Mouse (Mus musculus) lung, postnatal 0 days (tissue): Measurements from ENCODE around the gene Ttl. TPM values are rescaled to one million over a fixed set of nuclear protein-coding genes. Genes with fewer than 3 reads are reported as not detected.
A peak's percentile ranks its signal among the peaks of the same experiment; 100 is the strongest.

Experiments used
- ATAC-seq: fragments of 200-750 bp; cut with Nextera tagmentation; 2 replicates; pipeline ENCODE4 v1.8.0; 2017; ENCODE audit warnings: moderate library complexity
- DNase-seq: peaks from one replicate; pipeline ENCODE4 v3.0.0-alpha.2; 2016; ENCODE audit warnings: low spot score
- H3K27ac ChIP-seq: fragments of 300-500 bp; sonication (generic); 2 replicates; pipeline ENCODE4 v1.5.1; 2014; ENCODE audit warnings: antibody characterized with exemption, mild to moderate bottlenecking, low read length, mixed read lengths
- H3K27me3 ChIP-seq: fragments of 300-500 bp; sonication (generic); replicated peaks from 2 replicates; pipeline ENCODE4 v1.6.1; 2014; ENCODE audit warnings: low read length, mixed read lengths; ENCODE audit not compliant: insufficient read depth
- H3K36me3 ChIP-seq: fragments of 300-500 bp; sonication (generic); 2 replicates; pipeline ENCODE4 v1.6.1; 2014; ENCODE audit warnings: low read length, mixed read lengths; ENCODE audit not compliant: insufficient read depth
- H3K4me1 ChIP-seq: fragments of 300-500 bp; sonication (generic); 2 replicates; pipeline ENCODE4 v1.6.1; 2014; ENCODE audit warnings: antibody characterized with exemption, low read depth, low read length, mixed read lengths; ENCODE audit not compliant: insufficient read depth
- H3K4me2 ChIP-seq: fragments of 300-500 bp; sonication (generic); replicated peaks from 2 replicates; pipeline ENCODE4 v1.6.1; 2014; ENCODE audit warnings: low read depth, mild to moderate bottlenecking, low read length, moderate library complexity, mixed read lengths
- H3K4me3 ChIP-seq: fragments of 300-500 bp; sonication (generic); 2 replicates; pipeline ENCODE4 v1.5.1; 2014; ENCODE audit warnings: low read depth, low read length
- H3K9ac ChIP-seq: fragments of 300-500 bp; sonication (generic); replicated peaks from 2 replicates; pipeline ENCODE4 v1.6.1; 2014; ENCODE audit warnings: low read depth, mild to moderate bottlenecking
- H3K9me3 ChIP-seq: fragments of 300-500 bp; sonication (generic); 2 replicates; pipeline ENCODE4 v1.6.1; 2016; ENCODE audit warnings: low read length, mixed read lengths
- CTCF ChIP-seq: IDR thresholded peaks from 2 replicates; pipeline ENCODE4 v1.5.1; 2016; ENCODE audit warnings: antibody characterized with exemption, mild to moderate bottlenecking
- EP300 ChIP-seq: IDR thresholded peaks from 2 replicates; pipeline ENCODE4 v1.6.1; 2016; ENCODE audit warnings: antibody characterized with exemption, mild to moderate bottlenecking, control low read depth
- WGBS: fragments of 180-500 bp; shearing (Covaris S2); extraction: QIAGEN DNeasy Blood & Tissue Kit; methylation state at CpG from one replicate; pipeline ENCODE4 v1.1.7; 2014; 5-methylcytosine and 5-hydroxymethylcytosine counted together
- polyA plus RNA-seq: library from polyadenylated mRNA; unstranded; fragments of >200 nt; fragmentation: Nextera tagmentation; extraction: Ambion mirVana; gene quantifications from 2 replicates; pipeline ENCODE4 v1.2.1, GENCODE M21; 2015

The Ttl gene
- 10.0 and 11.6 TPM in 2 replicates for polyA plus RNA-seq

GRCm38 (mm10) chr2:129065437-129066282 lies at the start of gene Ttl:
Gene Ttl (plus strand): TSS chr2:129065942.
- peak; percentile 95 for ATAC-seq
- no peak for TF ChIP-seq CTCF
- no peak for TF ChIP-seq EP300
- peaks cover 4% of the 10 kb centered on the region; the same call in 1 of the 2 replicates for H3K36me3 ChIP-seq
- WGBS: 1% methylated on average over 50 of the region's 62 CpGs
- no peaks in the 10 kb centered on the region for H3K27me3 ChIP-seq
- H3K4me2 ChIP-seq: peak within 1 kb of the TSS; percentile 86
- H3K27ac ChIP-seq: peak within 1 kb of the TSS; percentile 68
- no peaks in the 10 kb centered on the region for H3K9me3 ChIP-seq
- peak; percentile 83 for DNase-seq
- H3K9ac ChIP-seq: peak within 1 kb of the TSS; percentile 59
- H3K4me1 ChIP-seq: no peaks in the 10 kb centered on the region
- H3K4me3 ChIP-seq: peak within 1 kb of the TSS; percentile 82

GRCm38 (mm10) chr2:129020106-129020505 lies 45.6 kb upstream of the Ttl start:
- Histone ChIP-seq H3K27ac (no peak overlapping the region), H3K4me2 (no peak overlapping the region), H3K9ac (no peak overlapping the region), H3K27me3 (no peaks in the 10 kb centered on the region), H3K4me3 (no peak overlapping the region), H3K9me3 (no peaks in the 10 kb centered on the region), H3K4me1 (no peaks in the 10 kb centered on the region; the same call in 1 of the 2 replicates), H3K36me3 (peaks cover 4% of the 10 kb centered on the region; the same call in 1 of the 2 replicates)
- 54% methylated on average over 2 of the region's 2 CpGs for WGBS
- TF ChIP-seq CTCF (no peak), EP300 (peak; percentile 48)
- ATAC-seq (peak; percentile 90), DNase-seq (peak; percentile 74)

- Histone ChIP-seq H3K4me3 (no peak overlapping the region), H3K27ac (no peak overlapping the region), H3K36me3 (no peaks in the 10 kb centered on the region), H3K9ac (no peak overlapping the region), H3K27me3 (no peaks in the 10 kb centered on the region), H3K4me1 (no peaks in the 10 kb centered on the region; the same call in 1 of the 2 replicates), H3K9me3 (no peaks in the 10 kb centered on the region), H3K4me2 (no peak overlapping the region)
- peak; percentile 85 for ATAC-seq
- peak; percentile 65 for DNase-seq
- WGBS: 53% methylated on average over 9 of the region's 9 CpGs
- TF ChIP-seq EP300: no peak
- no peak for TF ChIP-seq CTCF
Observed at GRCm38 (mm10) chr2:129024820-129025219, 40.9 kb upstream of the Ttl start.

- no peak for DNase-seq
- Histone ChIP-seq H3K27ac (no peak overlapping the region), H3K27me3 (no peaks in the 10 kb centered on the region), H3K4me3 (no peak overlapping the region), H3K9me3 (no peaks in the 10 kb centered on the region), H3K4me2 (no peak overlapping the region), H3K4me1 (peaks cover 8% of the 10 kb centered on the region; the same call in 1 of the 2 replicates), H3K36me3 (no peaks in the 10 kb centered on the region), H3K9ac (no peak overlapping the region)
- WGBS: 56% methylated on average over 5 of the region's 5 CpGs
- ATAC-seq: no peak
- TF ChIP-seq EP300: no peak
- 0 out of 2 replicates have a peak, but pooled peaks have one; percentile 6 for TF ChIP-seq CTCF
Observed at GRCm38 (mm10) chr2:129035381-129035780, 30.4 kb upstream of the Ttl start.

- Histone ChIP-seq H3K9ac (no peak overlapping the region), H3K27ac (no peak overlapping the region), H3K4me3 (peak overlapping the region; percentile 37), H3K27me3 (0 out of 2 replicates have a peak, but pooled peaks cover 4% of the 10 kb centered on the region), H3K4me1 (peaks cover 8% of the 10 kb centered on the region; the same call in 1 of the 2 replicates), H3K9me3 (no peaks in the 10 kb centered on the region), H3K4me2 (peak overlapping the region; percentile 68), H3K36me3 (no peaks in the 10 kb centered on the region)
- ATAC-seq (peak; percentile 43), DNase-seq (no peak)
- WGBS: 10% methylated on average over 15 of the region's 15 CpGs
- no peak for TF ChIP-seq CTCF
- TF ChIP-seq EP300: no peak
Observed at GRCm38 (mm10) chr2:129038426-129038936, 27.3 kb upstream of the Ttl start.

GRCm38 (mm10) chr2:129038937-129039631 lies 26.7 kb upstream of the Ttl start:
- Histone ChIP-seq H3K27me3 (0 out of 2 replicates have a peak, but pooled peaks cover 4% of the 10 kb centered on the region), H3K36me3 (no peaks in the 10 kb centered on the region), H3K4me3 (peak overlapping the region; percentile 37), H3K4me2 (peak overlapping the region; percentile 68), H3K9me3 (no peaks in the 10 kb centered on the region), H3K9ac (no peak overlapping the region), H3K4me1 (peaks cover 8% of the 10 kb centered on the region; the same call in 1 of the 2 replicates), H3K27ac (no peak overlapping the region)
- ATAC-seq (peak; percentile 52), DNase-seq (peak; percentile 18)
- TF ChIP-seq EP300 (no peak), CTCF (no peak)
- 2% methylated on average over 62 of the region's 62 CpGs for WGBS
